10 mouse cellular contexts compared by ENCODE assay signal in the genomic region with DNA sequence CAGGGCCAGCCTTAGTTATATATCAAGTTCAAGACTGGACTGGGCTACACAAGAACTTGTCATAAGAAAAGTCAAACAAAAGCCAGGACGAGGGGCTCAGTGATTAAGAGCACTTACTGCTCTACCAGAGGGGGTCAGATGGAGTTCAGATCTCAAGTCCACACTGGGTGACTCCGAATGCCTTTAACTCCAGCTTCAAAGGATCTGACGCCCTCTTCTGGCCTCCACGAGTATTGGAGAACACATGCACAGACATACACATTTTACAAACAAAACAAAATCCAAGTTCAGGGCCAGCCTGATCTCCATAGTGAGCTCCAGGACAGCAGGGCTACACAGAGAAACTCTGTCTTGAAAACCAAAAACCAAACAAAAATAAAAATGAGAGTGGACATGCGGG. TPM values are rescaled to one million over a fixed set of nuclear protein-coding genes. Genes with fewer than 3 reads are reported as not detected.
A peak's percentile ranks its signal among the peaks of the same experiment; 100 is the strongest.
DNase-seq lines count a peak whose midpoint lies in the region; ATAC-seq and TF ChIP-seq lines count a peak whose summit lies in the region.
"Had no signal": no experiment of that assay in that cellular context is flagged by ENCODE, and none has a peak within 500 bp of the region (broad histone marks: within the 10 kb centered on the region; RNA-seq: fewer than 3 reads in every experiment).

No protein-coding gene starts in this region.

- no peak overlapping the region for H3K4me3 ChIP-seq in limb, embryonic 11.5 days (ENCODE audit: low read depth, low read length)
- H3K4me3 ChIP-seq in limb, embryonic 10.5 days, result no peak overlapping the region
- H3K4me3 ChIP-seq in ES-E14 (ENCODE audit: insufficient read depth in 1 of 2, low read depth in 1 of 2, low read length in 2 of 2, poor library complexity in 1 of 2, severe bottlenecking in 1 of 2), result no peak overlapping the region
- H3K4me3 ChIP-seq in forebrain, embryonic 15.5 days, result no peak overlapping the region
- H3K4me3 ChIP-seq: heart, embryonic 10.5 days had no signal

- in situ Hi-C loops in ES-E14 (cut with MboI; ENCODE audit: low sequenced_read_pairs in 2 of 2, unreplicated experiment in 2 of 2), result no loop called here

- H3K36me3 ChIP-seq in limb, embryonic 11.5 days (ENCODE audit: control insufficient read depth, insufficient read depth, low read length), result peaks cover 4% of the 10 kb centered on the region
- peaks cover 54% of the 10 kb centered on the region for H3K36me3 ChIP-seq in limb, embryonic 10.5 days
- H3K36me3 ChIP-seq in ES-E14 (ENCODE audit: control insufficient read depth, insufficient read depth, low read length, poor library complexity, severe bottlenecking), result peaks cover 10% of the 10 kb centered on the region; the same call in 1 of the 2 replicates
- peaks cover 2% of the 10 kb centered on the region; the same call in 1 of the 2 replicates for H3K36me3 ChIP-seq in forebrain, embryonic 15.5 days

- no peak for ATAC-seq in limb, embryonic 11.5 days (ENCODE audit: insufficient number of reproducible peaks, low FRiP score, low TSS enrichment, low read depth)
- no peak for ATAC-seq in forebrain, embryonic 15.5 days (replicated peaks)

- no peak overlapping the region for H3K27ac ChIP-seq in limb, embryonic 11.5 days (replicated peaks; ENCODE audit: low read depth, low read length)
- H3K27ac ChIP-seq in limb, embryonic 10.5 days, result no peak overlapping the region
- H3K27ac ChIP-seq in ES-E14 (ENCODE audit: insufficient read depth, low read depth, low read length, poor library complexity, severe bottlenecking), result no peak overlapping the region
- H3K27ac ChIP-seq in forebrain, embryonic 15.5 days (replicated peaks), result no peak overlapping the region
- H3K27ac ChIP-seq: heart, embryonic 10.5 days had no signal

- peak; percentile 56 for DNase-seq in limb, embryonic 11.5 days (ENCODE audit: low spot score)
- no peak for DNase-seq in limb, embryonic 10.5 days (ENCODE audit: low spot score)
- DNase-seq in ES-E14 (ENCODE audit: low read depth, low spot score), result peak; percentile 60
- DNase-seq in embryo, embryonic 10.5 days (ENCODE audit: low spot score), result peak; percentile 61
- DNase-seq in mesoderm, embryonic 11.5 days (ENCODE audit: low read depth, low spot score), result peak; percentile 48
- DNase-seq in spleen, adult 12 weeks (ENCODE audit: low spot score), result no peak
- DNase-seq in left cerebral cortex, adult 8-10 months (ENCODE audit: low spot score in 2 of 2), result no peak
- DNase-seq: adrenal gland, adult 2 months had no signal

- peaks cover 10% of the 10 kb centered on the region for H3K4me1 ChIP-seq in limb, embryonic 11.5 days (ENCODE audit: control insufficient read depth, insufficient read depth, low read length)
- H3K4me1 ChIP-seq in limb, embryonic 10.5 days, result peaks cover 48% of the 10 kb centered on the region
- peaks cover 0 to 19% of the 10 kb centered on the region in 2 experiments; a peak in 2 of 4 replicates for H3K4me1 ChIP-seq in ES-E14 (ENCODE audit: control insufficient read depth in 2 of 2, insufficient read depth in 2 of 2, low read length in 2 of 2, poor library complexity in 1 of 2)
- peaks cover 23% of the 10 kb centered on the region for H3K4me1 ChIP-seq in forebrain, embryonic 15.5 days

- H3K9me3 ChIP-seq in limb, embryonic 11.5 days (ENCODE audit: control insufficient read depth, low read length), result no peaks in the 10 kb centered on the region
- H3K9me3 ChIP-seq in limb, embryonic 10.5 days (replicated peaks), result no peaks in the 10 kb centered on the region
- H3K9me3 ChIP-seq in ES-E14 (ENCODE audit: control insufficient read depth, insufficient read depth, low read depth, low read length), result no peaks in the 10 kb centered on the region
- no peaks in the 10 kb centered on the region for H3K9me3 ChIP-seq in forebrain, embryonic 15.5 days
- H3K9me3 ChIP-seq: heart, embryonic 10.5 days had no signal

- H3K27me3 ChIP-seq in limb, embryonic 11.5 days (ENCODE audit: control insufficient read depth, insufficient read depth, low read length), result no peaks in the 10 kb centered on the region
- no peaks in the 10 kb centered on the region for H3K27me3 ChIP-seq in limb, embryonic 10.5 days (ENCODE audit: low read depth, poor library complexity, severe bottlenecking)
- H3K27me3 ChIP-seq in forebrain, embryonic 15.5 days, result no peaks in the 10 kb centered on the region

- no peak overlapping the region for H3K9ac ChIP-seq in limb, embryonic 11.5 days (ENCODE audit: low read length)
- no peak overlapping the region for H3K9ac ChIP-seq in ES-E14 (ENCODE audit: insufficient read depth, low read depth, low read length, poor library complexity, severe bottlenecking)
- H3K9ac ChIP-seq in forebrain, embryonic 15.5 days (replicated peaks), result no peak overlapping the region

- no peak overlapping the region for H3K4me2 ChIP-seq in limb, embryonic 11.5 days (ENCODE audit: low read depth, severe bottlenecking)
- no peak overlapping the region for H3K4me2 ChIP-seq in forebrain, embryonic 15.5 days (replicated peaks)

- 59% methylated on average over 5 of the region's 5 CpGs for WGBS in limb, embryonic 11.5 days
- 54% methylated on average over 5 of the region's 5 CpGs for WGBS in limb, embryonic 10.5 days
- WGBS in forebrain, embryonic 15.5 days, result 59% methylated on average over 5 of the region's 5 CpGs

TF ChIP-seq in ES-E14, 5 proteins besides CTCF, POLR2A, EP300 and RAD21:
- no peak for TF ChIP-seq ZNF384 (IDR thresholded peaks at IDR 0.05; ENCODE audit: low read depth, low read length)
- TF ChIP-seq HCFC1 (IDR thresholded peaks at IDR 0.05; ENCODE audit: borderline replicate concordance, insufficient read depth, low read length), result no peak
- no peak for TF ChIP-seq MAFK (IDR thresholded peaks at IDR 0.05; ENCODE audit: insufficient read depth, low read depth, low read length)
- TF ChIP-seq CHD2 (IDR thresholded peaks at IDR 0.05; ENCODE audit: low read depth, low read length), result no peak
- TF ChIP-seq ZC3H11A (IDR thresholded peaks at IDR 0.05; ENCODE audit: borderline replicate concordance, low read depth, low read length), result no peak

RNA-seq across cellular contexts. Expression of a gene that starts 13.1 kb away (rescaled TPM):
- polyA plus RNA-seq in limb, embryonic 11.5 days (2014; fragmentation: Nextera tagmentation; extraction: Ambion mirVana), result 278 and 307 TPM in 2 replicates
- polyA plus RNA-seq in limb, embryonic 10.5 days (2016; fragmentation: Nextera tagmentation; extraction: Ambion mirVana), result 385 and 390 TPM in 2 replicates
- 86.7 and 111 TPM in 2 replicates for total RNA-seq in ES-E14 (2012; rRNA removed)
- polyA plus RNA-seq in forebrain, embryonic 15.5 days (2015; fragmentation: Nextera tagmentation; extraction: Ambion mirVana), result 312 and 323 TPM in 2 replicates
- total RNA-seq in left cerebral cortex, adult 8-10 months (2022), result 100 to 1,000 TPM; 310 to 345 (median 321) TPM

Comparison
In these comparisons a context has a peak if more than half of its experiments do, and no peak if none do; other contexts are left out.
1. DNase-seq: peak in limb, embryonic 11.5 days (single experiment), ES-E14 (single experiment), embryo, embryonic 10.5 days (single experiment) and mesoderm, embryonic 11.5 days (single experiment); none in limb, embryonic 10.5 days (single experiment), spleen, adult 12 weeks (single experiment) and left cerebral cortex, adult 8-10 months (0 of 2).